Mouse (Mus musculus) lung, postnatal 25 days (tissue): ENCODE measurements around the gene Trim33.
A peak's percentile ranks its signal among the peaks of the same experiment; 100 is the strongest.

Experiments
- DNase-seq: peaks from one replicate; pipeline ENCODE4 v3.0.0; 2022; ENCODE audit warnings: low spot score

Trim33 gene

DNA sequence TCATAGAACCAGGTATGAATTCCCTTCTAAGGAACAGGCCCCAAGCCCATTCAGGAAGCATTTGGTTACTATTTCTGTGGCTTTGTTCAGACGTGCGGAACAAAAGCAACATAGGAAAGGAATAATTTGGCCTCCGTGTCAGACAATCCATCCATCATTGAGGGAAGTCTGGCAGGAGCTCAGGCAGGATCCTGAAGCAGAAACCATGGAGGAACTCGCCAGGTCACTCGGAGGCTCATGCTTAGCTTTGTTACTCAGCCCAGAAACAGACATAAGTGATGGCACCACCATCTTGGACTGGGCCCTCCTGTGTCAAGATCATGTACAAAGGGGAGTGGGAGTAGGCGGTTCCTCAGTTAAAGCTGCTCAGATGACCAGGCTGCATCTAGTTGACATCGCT lies 82.1 kb downstream of the Trim33 start:
- DNase-seq = no peak

- no peak for DNase-seq
Measured at GRCm38 (mm10) chr3:103364182-103364945, 85.3 kb downstream of the Trim33 start.

DNA sequence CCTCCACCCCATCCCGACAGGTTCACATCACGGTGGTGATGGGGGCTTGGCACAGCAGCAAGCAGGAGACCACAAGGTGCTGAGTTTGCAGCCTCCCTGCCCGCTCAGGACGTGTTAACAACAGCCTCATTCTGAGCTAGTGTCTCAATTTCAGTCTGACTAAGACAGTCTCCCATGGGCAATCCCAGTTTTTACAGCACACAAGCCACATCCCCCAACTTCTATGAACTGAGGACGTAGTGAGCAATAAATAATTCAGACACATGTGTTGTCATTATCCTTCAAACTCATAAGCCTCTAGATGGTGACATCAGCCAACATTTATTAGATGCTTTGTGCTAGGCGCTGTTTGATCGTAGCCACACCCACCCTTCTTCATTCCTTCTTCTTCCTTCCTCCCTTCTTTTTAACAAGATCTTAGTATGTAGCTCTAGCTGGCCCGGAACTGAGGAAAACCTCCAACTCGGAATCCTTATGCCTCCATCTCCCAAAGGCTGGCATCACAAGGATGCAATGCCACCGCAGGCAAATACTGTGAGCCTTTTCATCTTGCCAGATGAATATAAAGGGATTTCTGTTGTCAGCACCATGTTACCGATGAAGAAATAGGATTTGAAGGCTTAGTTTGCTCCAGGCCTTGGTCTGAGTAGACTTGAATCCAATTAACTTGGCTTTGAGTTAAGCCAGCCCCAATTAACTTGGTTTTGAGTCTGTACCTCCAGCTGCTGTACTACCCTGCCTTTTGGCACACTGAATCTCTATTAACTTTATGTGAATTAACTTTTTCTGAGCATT lies 88.3 kb downstream of the Trim33 start:
- DNase-seq = no peak

- DNase-seq = no peak
Measured at GRCm38 (mm10) chr3:103368731-103369130, 89.6 kb downstream of the Trim33 start.

DNA sequence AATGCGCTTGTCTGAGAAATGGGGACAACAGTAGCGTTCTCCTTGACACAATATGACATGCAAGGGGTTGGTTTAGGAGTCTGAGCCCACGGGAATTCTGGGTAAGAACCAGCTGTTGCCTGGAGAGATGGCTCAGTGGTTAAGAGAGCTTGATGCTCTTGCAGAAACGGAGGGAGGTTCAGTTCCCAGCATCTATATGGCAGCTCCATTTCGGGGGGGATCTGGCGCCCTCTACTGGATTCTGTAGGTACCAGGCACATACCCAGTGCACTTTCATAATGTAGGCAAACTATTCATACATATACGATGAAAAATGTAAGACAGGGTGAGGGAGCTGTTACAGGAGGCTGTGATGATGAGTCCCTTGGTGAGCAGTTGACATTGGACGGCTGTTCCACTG lies 94.9 kb downstream of the Trim33 start:
- DNase-seq = peak; percentile 49

- DNase-seq = no peak
Measured at GRCm38 (mm10) chr3:103375181-103375855, 96.2 kb downstream of the Trim33 start.

- DNase-seq = peak; percentile 73
Measured at GRCm38 (mm10) chr3:103378018-103378417, 98.9 kb downstream of the Trim33 start.

- no peak for DNase-seq
Measured at GRCm38 (mm10) chr3:103379371-103379770, 100.3 kb downstream of the Trim33 start.

- DNase-seq = no peak
Measured at GRCm38 (mm10) chr3:103380814-103381213, 101.7 kb downstream of the Trim33 start.

DNA sequence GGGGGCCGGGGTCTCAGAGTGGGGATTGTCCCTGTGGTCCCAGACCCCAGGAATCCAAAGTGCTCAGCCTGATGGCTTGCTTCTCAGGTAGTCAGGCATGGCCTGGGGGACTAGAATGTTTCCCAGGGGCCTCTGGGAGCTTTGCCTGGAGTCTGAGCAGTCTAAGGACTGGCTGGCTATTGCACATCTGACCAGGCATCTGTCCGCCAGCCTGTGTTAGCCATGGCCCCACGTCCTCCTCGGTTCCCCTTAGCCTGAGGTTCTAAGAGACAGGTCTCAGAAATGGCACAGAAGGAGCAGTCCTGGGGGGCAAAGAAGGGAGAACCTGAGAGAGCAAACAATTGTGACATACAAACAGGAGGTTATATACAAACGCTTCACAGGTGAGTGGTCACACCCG lies 102.3 kb downstream of the Trim33 start:
- DNase-seq = no peak

DNA sequence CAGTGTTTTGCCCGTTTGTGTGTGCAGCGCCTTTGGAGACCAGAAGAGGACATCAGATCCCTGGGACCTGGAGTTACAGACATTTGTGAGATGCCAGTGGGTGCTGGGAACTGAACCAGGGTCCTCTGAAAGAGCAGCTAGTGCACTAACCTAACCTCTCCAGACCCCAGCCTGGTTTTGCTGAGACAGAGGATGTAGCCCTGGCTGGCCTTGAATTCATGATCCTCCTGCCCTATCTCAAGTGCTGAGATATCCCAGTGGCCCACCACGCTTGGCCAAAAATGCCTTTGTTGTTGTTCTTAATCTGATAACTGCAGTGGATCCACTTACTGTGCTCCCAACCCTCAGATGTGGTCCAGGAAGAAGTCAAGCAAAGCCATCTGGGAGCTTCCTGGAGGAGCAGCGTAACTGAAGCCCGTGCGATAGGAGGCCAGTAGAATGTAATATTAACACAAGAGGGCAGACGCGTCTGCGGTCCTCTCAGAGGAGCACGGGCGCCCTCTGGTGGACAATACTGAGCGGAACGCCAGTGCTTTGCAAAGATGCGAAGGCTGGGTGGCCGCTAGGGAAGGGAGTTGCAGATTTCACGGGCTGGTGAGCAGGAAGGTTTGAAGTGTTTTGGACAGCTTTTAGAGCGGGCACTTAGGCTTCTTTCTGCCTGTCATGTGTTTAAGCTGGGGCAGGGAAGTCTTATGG lies 103.9 kb downstream of the Trim33 start:
- peak; percentile 91 for DNase-seq

- DNase-seq = no peak
Measured at GRCm38 (mm10) chr3:103384486-103384885, 105.4 kb downstream of the Trim33 start.

DNA sequence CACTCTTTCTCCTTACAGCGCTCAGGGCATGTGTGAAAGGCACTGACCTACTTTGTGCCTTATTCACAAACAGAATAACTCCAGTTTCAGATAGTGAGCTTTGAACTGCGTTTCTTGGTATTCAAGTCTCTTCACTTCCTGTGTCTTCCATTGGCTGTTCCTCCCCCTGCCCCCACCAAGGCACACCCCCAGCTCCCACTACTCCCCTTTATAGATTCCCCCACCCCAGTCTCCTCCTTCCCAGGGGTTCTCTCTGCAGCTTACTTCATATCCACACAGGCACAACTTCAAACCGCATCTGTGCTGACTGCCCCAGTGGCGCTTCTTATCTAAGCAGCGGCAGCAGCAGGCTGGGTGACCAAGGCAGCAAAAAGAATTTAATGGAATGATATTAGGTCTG lies 105.9 kb downstream of the Trim33 start:
- DNase-seq = no peak

DNA sequence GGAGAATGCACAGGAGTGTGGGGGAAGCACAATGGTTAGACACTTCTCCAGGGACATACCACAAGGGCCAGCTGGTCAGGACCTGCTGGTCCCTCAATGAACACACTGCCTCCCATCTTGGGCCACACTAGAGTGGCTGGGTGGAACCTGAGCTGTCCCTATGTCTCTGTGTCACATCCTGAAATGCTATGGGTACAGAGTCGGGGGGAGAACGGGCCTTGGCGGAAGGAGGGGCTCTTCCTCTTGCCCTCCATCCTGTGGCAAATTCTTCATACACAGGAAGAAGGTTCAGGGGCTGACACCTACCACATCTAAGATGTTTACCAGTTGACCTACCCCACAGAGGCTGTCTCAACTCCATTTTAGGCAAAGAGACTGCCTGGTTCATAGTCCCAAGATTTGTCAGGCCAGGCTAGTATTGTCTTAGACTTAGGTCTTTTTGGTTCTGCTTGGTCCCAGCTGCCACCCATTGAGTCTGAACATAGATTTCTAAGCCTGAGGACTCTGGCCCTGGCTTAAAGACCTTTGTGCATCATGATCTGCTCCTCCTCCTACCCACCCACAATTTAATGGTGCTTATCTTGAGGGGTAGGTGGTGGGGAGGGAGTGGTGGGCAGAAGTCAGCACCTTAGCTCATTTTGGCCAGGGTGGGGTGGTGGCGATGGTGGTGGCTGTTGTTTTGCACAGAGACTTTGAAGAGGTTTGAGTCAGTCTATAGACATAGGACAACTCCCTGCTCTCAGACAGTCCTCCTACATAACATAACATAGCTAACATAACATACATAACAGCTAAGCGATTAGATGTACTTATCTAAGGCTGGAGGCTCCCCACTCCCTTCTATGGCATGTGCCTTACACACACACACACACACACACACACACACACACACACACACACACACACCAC lies 106.5 kb downstream of the Trim33 start:
- DNase-seq = peak; percentile 27

GRCm38 (mm10) chr3:103386292-103387031 lies 107.4 kb downstream of the Trim33 start:
- DNase-seq = peak; percentile 57

GRCm38 (mm10) chr3:103392613-103393258 lies 113.6 kb downstream of the Trim33 start:
- no peak for DNase-seq

DNA sequence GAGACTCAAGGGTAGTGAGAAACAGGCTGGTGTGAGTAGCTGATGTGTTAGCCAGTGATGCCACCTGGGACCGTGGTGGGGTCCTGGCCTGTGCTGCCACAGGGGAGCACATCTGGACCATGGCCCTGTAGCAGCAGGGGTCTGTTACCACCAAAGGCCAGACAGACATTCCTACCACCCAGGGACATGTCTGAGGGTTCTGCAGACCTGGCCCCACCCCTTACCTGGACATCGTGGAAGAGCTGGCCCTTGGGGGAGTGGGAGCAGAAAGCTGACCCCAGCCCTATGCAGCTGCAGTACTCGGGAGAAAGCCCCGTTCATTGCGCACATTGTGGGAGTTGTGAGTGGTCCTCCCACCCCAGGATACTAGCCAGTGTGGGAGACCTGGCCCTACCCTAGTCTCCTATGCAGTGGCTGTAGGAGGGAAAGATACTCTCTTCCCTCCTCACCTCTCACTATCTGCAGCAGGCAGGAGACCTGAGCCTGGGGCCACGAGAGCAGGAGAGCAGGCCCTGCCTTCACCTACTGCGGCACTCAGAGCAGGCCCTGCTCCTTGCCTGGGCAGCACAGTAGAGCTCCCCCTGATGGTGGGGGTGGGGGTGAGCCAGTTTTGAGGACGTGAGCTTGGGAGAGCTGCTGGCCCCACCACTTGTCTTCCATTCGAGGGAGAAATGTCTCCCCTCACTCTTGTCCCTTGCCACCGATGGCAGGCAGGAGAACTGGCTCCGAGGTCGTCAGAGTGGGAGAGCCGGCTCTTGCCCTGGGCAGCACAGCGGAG lies 114.4 kb downstream of the Trim33 start:
- DNase-seq = no peak

DNA sequence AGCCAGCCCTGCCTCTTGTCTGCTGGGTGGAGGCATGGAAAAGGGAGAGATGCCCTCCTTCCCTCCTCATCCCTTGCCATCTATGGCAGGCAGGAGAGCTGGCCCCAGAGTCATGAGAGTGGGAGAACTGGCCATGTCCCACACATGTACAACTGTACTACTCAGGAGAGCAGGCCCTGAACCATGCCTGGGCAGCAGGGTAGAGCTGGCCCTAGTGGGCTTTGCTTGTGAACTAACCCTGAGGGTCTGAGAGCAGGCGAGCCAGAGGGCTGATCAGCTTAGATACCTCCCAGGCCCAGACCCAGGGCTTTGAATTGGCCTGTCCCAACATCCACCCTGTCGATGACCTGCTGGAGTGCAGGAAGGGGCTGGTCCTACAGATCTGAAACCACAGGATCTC lies 115.0 kb downstream of the Trim33 start:
- DNase-seq = no peak

DNA sequence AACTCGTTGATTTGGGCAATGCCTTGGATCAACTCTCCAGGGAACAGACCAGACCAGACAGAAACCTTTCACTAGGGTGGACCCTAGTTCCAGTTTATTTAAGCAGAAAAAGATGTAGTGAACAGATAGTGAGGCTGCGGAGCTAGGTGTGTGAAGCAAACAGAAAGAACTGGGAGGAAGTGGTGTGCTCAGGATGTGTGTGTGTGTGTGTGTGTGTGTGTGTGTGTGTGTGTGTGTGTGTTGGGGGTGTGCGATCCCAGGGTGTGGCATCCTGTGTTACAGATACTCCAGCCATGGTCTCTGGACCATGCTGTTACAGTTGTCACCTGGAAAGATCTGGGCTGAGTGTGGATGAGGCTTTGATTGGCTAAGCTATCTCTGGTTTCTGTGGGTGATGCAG lies 118.4 kb downstream of the Trim33 start:
- DNase-seq = no peak
